Mouse (Mus musculus) limb, embryonic 13.5 days (tissue): ENCODE results near the gene Atp2b4. TPM values are rescaled to one million over a fixed set of nuclear protein-coding genes. Genes with fewer than 3 reads are reported as not detected.

Experiments used
- ATAC-seq: fragments of 200-750 bp; cut with Nextera tagmentation; 2 replicates; pipeline ENCODE4 v1.8.0; 2017; ENCODE audit warnings: low read depth, moderate number of reproducible peaks, moderate TSS enrichment; ENCODE audit not compliant: low FRiP score
- H3K27ac ChIP-seq: fragments of 300-500 bp; sonication (generic); 2 replicates; pipeline ENCODE4 v1.5.1; 2015; ENCODE audit warnings: inconsistent platforms, mild to moderate bottlenecking, moderate library complexity
- H3K27me3 ChIP-seq: fragments of 300-500 bp; sonication (generic); 2 replicates; pipeline ENCODE4 v1.6.1; 2015; ENCODE audit warnings: mild to moderate bottlenecking, inconsistent platforms
- H3K36me3 ChIP-seq: fragments of 300-500 bp; sonication (generic); 2 replicates; pipeline ENCODE4 v1.6.1; 2015; ENCODE audit warnings: inconsistent platforms, mild to moderate bottlenecking, moderate library complexity
- H3K4me1 ChIP-seq: fragments of 300-500 bp; sonication (generic); 2 replicates; pipeline ENCODE4 v1.6.1; 2015; ENCODE audit warnings: inconsistent platforms
- H3K4me2 ChIP-seq: fragments of 300-500 bp; sonication (generic); replicated peaks from 2 replicates; pipeline ENCODE4 v1.6.1; 2015; ENCODE audit warnings: inconsistent platforms, mild to moderate bottlenecking, moderate library complexity
- H3K4me3 ChIP-seq: fragments of 300-500 bp; sonication (generic); 2 replicates; pipeline ENCODE4 v1.5.1; 2015; ENCODE audit warnings: moderate library complexity, mild to moderate bottlenecking, inconsistent platforms
- H3K9ac ChIP-seq: fragments of 300-500 bp; sonication (generic); 2 replicates; pipeline ENCODE4 v1.6.1; 2015; ENCODE audit warnings: mild to moderate bottlenecking, inconsistent platforms
- H3K9me3 ChIP-seq: fragments of 300-500 bp; sonication (generic); 2 replicates; pipeline ENCODE4 v1.6.1; 2016; ENCODE audit warnings: inconsistent platforms
- WGBS: fragments of 180-500 bp; shearing (Covaris S2); methylation state at CpG from one replicate; pipeline ENCODE4 v1.1.7; 2015; 5-methylcytosine and 5-hydroxymethylcytosine counted together
- polyA plus RNA-seq: library from polyadenylated mRNA; unstranded; fragments of >200 nt; fragmentation: Nextera tagmentation; extraction: Ambion mirVana; gene quantifications from 2 replicates; pipeline ENCODE4 v1.2.1, GENCODE M21; 2015

Gene Atp2b4
- 11.7 and 15.3 TPM in 2 replicates for polyA plus RNA-seq

GRCm38 (mm10) chr1:133800948-133801393, at the start of gene Atp2b4:
Atp2b4 (minus strand) TSS chr1:133801041.
- Histone ChIP-seq H3K27me3 (peaks cover 9% of the 10 kb centered on the region; the same call in 1 of the 2 replicates), H3K4me1 (peaks cover 32% of the 10 kb centered on the region), H3K4me2 (peak within 1 kb of the TSS; percentile 94), H3K9ac (peak within 1 kb of the TSS; percentile 73), H3K9me3 (no peaks in the 10 kb centered on the region), H3K36me3 (no peaks in the 10 kb centered on the region), H3K27ac (peak within 1 kb of the TSS; percentile 44; the same call in 1 of the 2 replicates), H3K4me3 (peak within 1 kb of the TSS; percentile 64)
- ATAC-seq, result peak; percentile 90
- 0% methylated on average over 16 of the region's 16 CpGs for WGBS

DNA sequence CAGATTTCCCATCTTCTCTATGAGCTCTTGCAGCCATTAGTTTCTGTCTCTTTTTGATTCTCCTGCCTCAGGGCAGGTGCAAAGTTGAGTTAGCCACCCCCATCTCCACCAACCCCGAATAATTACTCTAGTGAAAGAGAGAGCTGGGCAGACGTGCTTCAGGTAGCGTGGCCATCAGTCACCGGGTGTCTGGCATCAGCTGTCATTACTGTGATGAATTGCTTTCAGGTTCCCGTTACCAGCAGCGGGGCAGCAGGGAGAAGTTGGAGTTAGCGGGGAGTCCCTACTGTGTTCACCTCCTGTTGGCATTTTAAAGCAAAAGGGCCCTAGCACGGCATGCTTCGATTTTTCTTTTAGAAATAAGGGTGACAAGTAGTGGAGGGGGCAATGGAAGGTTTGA, 43.9 kb upstream of the Atp2b4 start:
- 15% methylated on average over 9 of the region's 9 CpGs for WGBS
- H3K27ac ChIP-seq, result no peak overlapping the region
- no peak overlapping the region for H3K4me3 ChIP-seq
- ATAC-seq, result no peak
- H3K9ac ChIP-seq, result no peak overlapping the region
- no peaks in the 10 kb centered on the region for H3K36me3 ChIP-seq
- 0 out of 2 replicates have a peak, but pooled peaks cover 8% of the 10 kb centered on the region for H3K27me3 ChIP-seq
- no peak overlapping the region for H3K4me2 ChIP-seq
- H3K4me1 ChIP-seq, result peaks cover 26% of the 10 kb centered on the region
- no peaks in the 10 kb centered on the region for H3K9me3 ChIP-seq

DNA sequence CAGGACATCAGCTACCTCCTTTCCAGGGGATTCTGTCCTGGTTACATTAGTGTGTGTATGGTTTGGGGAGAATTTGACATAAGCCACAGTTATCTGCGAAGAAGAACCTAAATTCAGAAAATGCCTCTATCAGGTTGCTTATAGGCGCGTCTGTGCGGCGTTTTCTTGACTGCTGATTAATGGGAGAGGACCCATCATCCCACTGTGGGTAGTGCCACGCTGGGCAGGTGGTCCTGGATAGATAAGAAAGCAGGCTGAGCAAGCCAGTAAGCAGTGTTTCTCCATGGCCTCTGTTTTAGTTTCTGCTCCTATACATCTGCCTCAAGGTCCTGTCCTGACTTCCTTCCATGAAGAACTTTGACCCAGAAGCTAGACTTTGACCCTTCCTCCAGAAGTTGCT, 43.1 kb upstream of the Atp2b4 start:
- ATAC-seq, result no peak
- H3K9me3 ChIP-seq, result no peaks in the 10 kb centered on the region
- no peak overlapping the region for H3K4me3 ChIP-seq
- WGBS, result 89% methylated on average over 6 of the region's 6 CpGs
- 0 out of 2 replicates have a peak, but pooled peaks cover 8% of the 10 kb centered on the region for H3K27me3 ChIP-seq
- no peaks in the 10 kb centered on the region for H3K36me3 ChIP-seq
- H3K4me1 ChIP-seq, result peaks cover 26% of the 10 kb centered on the region
- no peak overlapping the region for H3K9ac ChIP-seq
- no peak overlapping the region for H3K4me2 ChIP-seq
- H3K27ac ChIP-seq, result no peak overlapping the region

- no peak overlapping the region for H3K4me2 ChIP-seq
- no peak overlapping the region for H3K27ac ChIP-seq
- H3K9ac ChIP-seq, result no peak overlapping the region
- 0 out of 2 replicates have a peak, but pooled peaks cover 8% of the 10 kb centered on the region for H3K27me3 ChIP-seq
- H3K36me3 ChIP-seq, result no peaks in the 10 kb centered on the region
- no peaks in the 10 kb centered on the region for H3K9me3 ChIP-seq
- no peak overlapping the region for H3K4me3 ChIP-seq
- no peak for ATAC-seq
- WGBS, result 26% methylated on average over 4 of the region's 4 CpGs
- H3K4me1 ChIP-seq, result peaks cover 26% of the 10 kb centered on the region
Measured at GRCm38 (mm10) chr1:133843370-133843769, 42.5 kb upstream of the Atp2b4 start.

- Histone ChIP-seq H3K27me3 (0 out of 2 replicates have a peak, but pooled peaks cover 8% of the 10 kb centered on the region), H3K36me3 (no peaks in the 10 kb centered on the region), H3K4me2 (no peak overlapping the region), H3K9ac (no peak overlapping the region), H3K27ac (no peak overlapping the region), H3K9me3 (no peaks in the 10 kb centered on the region), H3K4me3 (no peak overlapping the region), H3K4me1 (peaks cover 26% of the 10 kb centered on the region)
- ATAC-seq, result no peak
- 67% methylated on average over 11 of the region's 11 CpGs for WGBS
Measured at GRCm38 (mm10) chr1:133842074-133842725, 41.4 kb upstream of the Atp2b4 start.

DNA sequence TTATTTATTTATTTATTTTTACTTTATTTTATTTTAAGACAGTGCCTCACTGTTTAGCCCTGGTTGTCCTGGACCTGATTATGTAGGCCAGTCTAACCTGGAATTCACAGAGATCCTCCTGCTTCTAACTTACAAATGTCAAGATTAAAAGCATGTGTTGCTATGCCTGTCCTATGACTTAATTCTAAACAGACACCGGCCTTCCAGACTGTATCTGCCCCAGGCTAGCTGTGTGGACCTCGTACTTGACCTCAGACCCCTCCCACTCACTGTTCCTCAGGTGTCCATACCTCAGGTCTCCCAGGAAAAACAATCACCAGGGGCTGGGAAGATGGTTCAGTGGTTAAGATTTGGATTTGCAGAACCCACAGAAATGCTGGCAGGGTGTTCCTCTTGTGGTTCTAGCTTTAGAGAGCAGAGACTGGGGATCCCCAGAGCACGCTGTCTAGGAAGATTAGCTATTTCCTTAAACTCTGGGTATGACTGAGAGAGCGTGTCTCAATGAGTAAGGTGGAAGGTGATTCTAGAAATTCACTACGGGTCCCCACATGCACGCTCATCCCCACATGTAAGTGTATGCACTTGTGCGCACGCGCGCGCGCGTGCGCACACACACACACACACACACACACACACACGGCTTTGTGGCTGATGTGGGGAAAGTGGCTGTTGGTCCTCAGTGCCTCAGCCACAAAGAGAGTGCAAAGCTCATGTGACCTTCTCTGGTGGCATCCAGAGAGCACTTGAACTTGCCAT, 40.5 kb upstream of the Atp2b4 start:
- Histone ChIP-seq H3K4me2 (no peak overlapping the region), H3K9ac (no peak overlapping the region), H3K9me3 (no peaks in the 10 kb centered on the region), H3K4me3 (no peak overlapping the region), H3K27ac (no peak overlapping the region), H3K4me1 (peaks cover 24% of the 10 kb centered on the region), H3K36me3 (no peaks in the 10 kb centered on the region), H3K27me3 (0 out of 2 replicates have a peak, but pooled peaks cover 8% of the 10 kb centered on the region)
- ATAC-seq, result no peak
- WGBS, result 79% methylated on average over 15 of the region's 15 CpGs

- no peak for ATAC-seq
- H3K9me3 ChIP-seq, result no peaks in the 10 kb centered on the region
- peaks cover 20% of the 10 kb centered on the region for H3K4me1 ChIP-seq
- 47% methylated on average over 12 of the region's 12 CpGs for WGBS
- H3K36me3 ChIP-seq, result no peaks in the 10 kb centered on the region
- H3K4me3 ChIP-seq, result no peak overlapping the region
- H3K27ac ChIP-seq, result no peak overlapping the region
- H3K9ac ChIP-seq, result no peak overlapping the region
- H3K4me2 ChIP-seq, result no peak overlapping the region
- H3K27me3 ChIP-seq, result 0 out of 2 replicates have a peak, but pooled peaks cover 8% of the 10 kb centered on the region
Measured at GRCm38 (mm10) chr1:133840530-133840929, 39.7 kb upstream of the Atp2b4 start.

GRCm38 (mm10) chr1:133834309-133834708, 33.5 kb upstream of the Atp2b4 start:
- Histone ChIP-seq H3K36me3 (no peaks in the 10 kb centered on the region), H3K4me1 (peaks cover 6% of the 10 kb centered on the region; the same call in 1 of the 2 replicates), H3K9ac (no peak overlapping the region), H3K27ac (no peak overlapping the region), H3K9me3 (no peaks in the 10 kb centered on the region), H3K27me3 (no peaks in the 10 kb centered on the region), H3K4me2 (no peak overlapping the region), H3K4me3 (no peak overlapping the region)
- 79% methylated on average over 6 of the region's 6 CpGs for WGBS
- ATAC-seq, result no peak

DNA sequence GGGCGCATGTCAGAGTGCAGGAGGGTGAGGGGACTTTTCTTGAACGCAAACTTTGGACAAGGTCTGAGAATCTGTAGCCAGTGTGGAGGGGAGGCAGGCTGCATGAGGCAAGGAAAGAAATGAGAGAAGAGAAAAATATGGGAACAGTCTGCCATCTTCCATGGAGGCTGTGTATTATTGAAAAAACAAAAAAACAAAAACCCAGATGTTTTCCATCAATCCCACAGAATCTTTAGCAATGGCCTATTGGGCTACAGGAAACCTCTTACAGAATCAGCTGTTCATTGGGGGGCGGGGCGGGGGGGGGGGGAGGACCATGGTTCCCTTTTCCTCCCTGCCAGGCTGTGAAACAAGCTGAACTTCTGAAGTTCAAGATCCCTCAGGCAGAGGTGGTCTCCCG, 31.9 kb upstream of the Atp2b4 start:
- no peak for ATAC-seq
- WGBS, result 44% methylated on average over 4 of the region's 5 CpGs
- H3K4me2 ChIP-seq, result no peak overlapping the region
- H3K27ac ChIP-seq, result no peak overlapping the region
- H3K36me3 ChIP-seq, result no peaks in the 10 kb centered on the region
- no peak overlapping the region for H3K9ac ChIP-seq
- H3K27me3 ChIP-seq, result no peaks in the 10 kb centered on the region
- H3K9me3 ChIP-seq, result no peaks in the 10 kb centered on the region
- peaks cover 6% of the 10 kb centered on the region; the same call in 1 of the 2 replicates for H3K4me1 ChIP-seq
- no peak overlapping the region for H3K4me3 ChIP-seq

- WGBS, result 74% methylated on average over 7 of the region's 7 CpGs
- H3K27me3 ChIP-seq, result no peaks in the 10 kb centered on the region
- no peaks in the 10 kb centered on the region for H3K36me3 ChIP-seq
- no peak overlapping the region for H3K4me3 ChIP-seq
- no peak for ATAC-seq
- H3K27ac ChIP-seq, result no peak overlapping the region
- H3K9ac ChIP-seq, result no peak overlapping the region
- H3K4me1 ChIP-seq, result peaks cover 12% of the 10 kb centered on the region
- no peak overlapping the region for H3K4me2 ChIP-seq
- H3K9me3 ChIP-seq, result no peaks in the 10 kb centered on the region
Measured at GRCm38 (mm10) chr1:133826193-133826592, 25.4 kb upstream of the Atp2b4 start.

- WGBS, result 35% methylated on average over 8 of the region's 8 CpGs
- Histone ChIP-seq H3K4me2 (no peak overlapping the region), H3K9me3 (no peaks in the 10 kb centered on the region), H3K27ac (no peak overlapping the region), H3K36me3 (no peaks in the 10 kb centered on the region), H3K27me3 (no peaks in the 10 kb centered on the region), H3K4me1 (peaks cover 18% of the 10 kb centered on the region), H3K4me3 (no peak overlapping the region), H3K9ac (no peak overlapping the region)
- peak; percentile 36; the same call in 1 of the 2 replicates for ATAC-seq
Measured at GRCm38 (mm10) chr1:133825543-133825942, 24.7 kb upstream of the Atp2b4 start.

GRCm38 (mm10) chr1:133825140-133825539, 24.3 kb upstream of the Atp2b4 start:
- Histone ChIP-seq H3K27ac (no peak overlapping the region), H3K4me3 (no peak overlapping the region), H3K4me2 (no peak overlapping the region), H3K27me3 (no peaks in the 10 kb centered on the region), H3K9ac (no peak overlapping the region), H3K36me3 (no peaks in the 10 kb centered on the region), H3K4me1 (peaks cover 22% of the 10 kb centered on the region), H3K9me3 (no peaks in the 10 kb centered on the region)
- WGBS, result 65% methylated on average over 2 of the region's 2 CpGs
- ATAC-seq, result no peak
